Mouse (Mus musculus) c-Kit-positive CD71-positive TER-119-negative erythroid progenitor cells, embryonic 14.5 days (primary cell): Measurements from ENCODE around the gene Agap2.
"Not testable (repeated sequence)": the region's sequence is repeated elsewhere in the genome, so short reads cannot be mapped to it uniquely, and the experiment has no call there.

Experiments
- DNase-seq: peaks from one replicate; pipeline ENCODE4 v3.0.0-alpha.2; 2013; ENCODE audit warnings: low read depth

Agap2 gene

DNA sequence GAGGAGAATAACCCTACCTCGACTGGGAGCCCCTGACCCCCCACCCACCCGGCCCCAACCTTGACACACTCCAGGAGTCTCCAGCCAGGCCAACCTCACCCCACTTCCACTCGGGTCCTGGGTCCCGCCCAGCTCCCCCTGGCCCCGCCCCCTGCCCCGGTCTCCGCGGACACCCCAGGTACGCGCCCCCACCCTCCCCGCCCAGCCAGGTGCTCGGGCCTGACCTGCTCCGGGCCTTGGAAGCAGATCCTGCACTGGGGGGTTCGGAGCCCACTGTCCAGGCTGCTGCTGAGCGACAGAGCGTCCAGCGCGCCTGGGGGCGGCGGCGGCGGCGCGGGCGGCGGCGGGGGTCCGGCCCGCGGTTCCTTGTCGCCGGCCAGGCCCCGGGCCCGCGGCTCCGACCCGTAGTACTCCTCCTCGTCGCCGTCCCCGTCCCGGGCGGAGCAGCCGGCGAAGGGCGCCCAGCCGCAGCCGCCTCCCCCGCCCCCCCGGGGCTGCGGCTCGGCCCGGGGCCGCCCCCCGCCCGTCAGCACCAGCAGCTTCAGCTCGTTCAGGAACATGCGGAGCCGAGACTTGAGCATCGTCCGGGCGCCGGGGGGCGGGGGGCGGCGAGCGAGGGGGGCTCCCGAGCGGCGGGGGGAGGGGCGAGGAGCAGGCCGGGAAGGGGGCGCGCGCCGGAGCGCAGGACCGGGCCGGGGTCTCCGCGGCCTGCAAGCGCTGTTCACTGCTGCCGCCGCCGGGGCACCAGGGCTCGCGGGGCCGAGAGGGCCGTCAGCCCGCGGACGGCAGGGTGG, 15.7 kb upstream of the Agap2 start:
- no peak for DNase-seq

DNA sequence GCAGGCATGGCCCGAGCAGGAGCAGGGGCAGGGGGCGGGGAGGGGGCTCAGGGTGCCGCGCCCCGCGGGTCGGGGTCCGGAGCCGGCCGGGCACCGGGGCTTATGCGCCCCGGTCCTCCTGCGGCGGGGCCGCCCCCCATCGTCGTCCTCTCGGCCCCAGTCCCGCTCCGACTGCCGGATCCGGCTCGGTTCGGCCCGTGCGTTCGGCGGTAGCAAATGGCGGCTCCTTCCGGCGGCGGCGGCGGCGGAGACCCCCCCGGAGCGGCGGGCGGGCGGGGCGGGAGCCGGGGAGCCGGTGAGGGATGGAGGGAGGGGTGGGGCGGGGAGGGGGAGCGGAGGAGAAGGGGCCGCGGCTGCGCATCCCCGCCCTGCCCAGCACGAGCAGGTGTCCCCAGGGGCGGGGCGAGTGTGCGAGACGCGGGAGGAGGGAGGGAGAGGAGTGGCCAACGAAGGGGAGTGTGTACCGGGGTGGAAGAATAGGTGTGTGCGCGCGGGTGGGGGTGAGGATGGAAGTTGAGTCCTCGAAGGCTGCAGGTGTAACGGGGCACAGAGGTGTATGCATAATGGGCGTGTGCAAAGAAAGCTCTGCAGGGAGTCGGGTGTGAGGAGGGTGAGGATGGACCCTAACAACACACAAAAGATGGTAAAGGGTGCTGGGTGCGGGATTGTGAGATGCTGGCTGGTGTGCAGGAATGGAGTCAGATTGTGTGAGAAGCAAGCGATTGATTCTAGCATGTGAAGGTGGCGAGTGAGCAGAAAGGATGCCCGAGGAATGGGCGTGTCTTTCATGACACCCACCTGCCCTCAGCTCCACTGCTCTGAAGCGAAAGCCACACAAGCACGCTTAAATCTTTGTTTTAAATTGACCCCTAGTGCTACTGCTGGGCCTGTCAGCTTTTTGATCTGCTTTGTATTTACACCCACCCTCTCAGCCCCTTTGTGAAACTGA, 14.8 kb upstream of the Agap2 start, which contains the start of gene March9:
Gene March9, minus strand, starts transcription at position 217 of the 949 bp plus-strand sequence.
- no peak for DNase-seq

GRCm38 (mm10) chr10:127061085-127061484, 14.0 kb upstream of the Agap2 start:
- no peak for DNase-seq

GRCm38 (mm10) chr10:127061513-127061912, 13.6 kb upstream of the Agap2 start:
- no peak for DNase-seq

DNA sequence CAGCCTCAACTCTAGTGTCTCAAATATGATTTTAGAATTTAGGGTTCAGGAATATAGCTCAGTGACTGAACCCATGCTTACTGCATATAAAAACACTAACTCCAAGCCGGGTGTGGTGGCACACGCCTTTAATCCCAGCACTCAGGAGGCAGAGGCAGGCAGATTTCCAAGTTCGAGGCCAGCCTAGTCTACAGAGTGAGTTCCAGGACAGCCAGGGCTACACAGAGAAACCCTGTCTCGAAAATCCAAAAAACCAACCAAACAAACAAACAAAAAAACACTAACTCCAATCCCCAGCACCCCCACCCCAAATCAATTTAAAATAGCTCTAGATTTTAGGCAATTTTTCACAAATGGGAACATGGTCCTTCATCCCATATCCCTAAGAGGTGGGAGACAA, 13.0 kb upstream of the Agap2 start:
- not testable (repeated sequence) for DNase-seq

DNA sequence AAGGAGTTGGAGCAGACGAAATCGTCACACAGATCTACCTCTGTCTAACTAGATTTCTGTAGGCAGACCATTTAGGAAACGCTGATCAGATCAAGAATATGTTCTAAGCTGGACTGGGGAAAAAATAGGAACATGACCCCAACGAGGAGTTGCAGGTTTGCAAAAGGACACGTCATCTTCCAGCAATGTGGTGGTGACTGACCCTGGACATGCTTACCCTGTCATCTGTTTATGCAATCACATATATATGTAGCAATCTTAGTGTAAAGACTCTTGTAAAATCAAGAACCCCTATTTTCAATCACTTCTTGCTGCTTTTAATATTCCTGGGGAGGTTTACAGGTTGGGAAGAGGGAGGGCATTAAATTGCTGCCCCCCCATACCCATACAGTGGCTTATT, 12.6 kb upstream of the Agap2 start:
- DNase-seq: no peak

GRCm38 (mm10) chr10:127063239-127063872, 11.7 kb upstream of the Agap2 start, which contains the start of gene Cdk4:
TSS of gene Cdk4 (plus strand) at chr10:127063534.
- peak; percentile 94 for DNase-seq

DNA sequence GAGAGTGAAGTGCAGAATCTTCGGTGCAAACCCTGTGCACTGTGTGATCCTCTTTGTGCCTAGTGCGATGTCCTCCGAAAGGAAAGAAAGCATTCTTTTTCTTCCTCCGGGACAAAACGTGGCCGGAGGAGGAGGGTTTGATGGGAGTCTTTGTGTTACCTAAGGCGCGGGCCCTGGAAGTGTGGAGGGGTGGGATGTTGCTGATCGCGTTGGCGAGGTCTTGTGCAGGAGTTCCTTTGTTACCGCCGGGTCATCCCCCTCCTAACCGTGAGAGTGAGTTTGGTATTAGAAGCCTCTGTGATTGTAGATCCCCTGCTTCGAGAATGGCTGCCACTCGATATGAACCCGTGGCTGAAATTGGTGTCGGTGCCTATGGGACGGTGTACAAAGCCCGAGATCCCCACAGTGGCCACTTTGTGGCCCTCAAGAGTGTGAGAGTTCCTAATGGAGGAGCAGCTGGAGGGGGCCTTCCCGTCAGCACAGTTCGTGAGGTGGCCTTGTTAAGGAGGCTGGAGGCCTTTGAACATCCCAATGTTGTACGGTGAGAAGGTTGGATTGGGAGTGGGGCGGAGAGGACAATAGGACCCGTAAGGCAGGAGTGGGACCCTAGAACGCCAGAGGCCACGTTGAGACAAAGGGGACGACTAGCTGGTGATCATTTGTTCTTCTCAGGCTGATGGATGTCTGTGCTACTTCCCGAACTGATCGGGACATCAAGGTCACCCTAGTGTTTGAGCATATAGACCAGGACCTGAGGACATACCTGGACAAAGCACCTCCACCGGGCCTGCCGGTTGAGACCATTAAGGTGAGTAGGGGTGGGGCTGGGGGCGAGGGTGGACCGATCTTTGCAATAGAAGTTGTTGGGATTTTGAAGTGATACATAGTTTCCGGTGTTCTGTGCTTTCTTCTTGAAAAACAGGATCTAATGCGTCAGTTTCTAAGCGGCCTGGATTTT, 10.9 kb upstream of the Agap2 start:
- DNase-seq: no peak

DNA sequence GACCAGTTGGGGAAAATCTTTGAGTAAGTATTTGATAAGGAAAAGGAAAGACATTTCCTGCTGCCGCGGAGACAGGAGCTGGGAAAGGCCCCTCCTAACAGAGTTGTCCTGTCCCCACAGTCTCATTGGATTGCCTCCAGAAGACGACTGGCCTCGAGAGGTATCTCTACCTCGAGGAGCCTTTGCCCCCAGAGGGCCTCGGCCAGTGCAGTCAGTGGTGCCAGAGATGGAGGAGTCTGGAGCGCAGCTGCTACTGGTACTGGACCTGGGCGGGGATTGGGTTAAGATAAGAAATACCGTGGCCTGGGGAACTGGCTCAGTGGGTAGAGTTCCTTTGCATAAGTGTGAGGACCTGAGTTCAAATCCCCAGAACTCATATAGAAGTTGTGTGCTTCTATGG, 9.1 kb upstream of the Agap2 start:
- DNase-seq: no peak

- no peak for DNase-seq
Observed at GRCm38 (mm10) chr10:127066519-127067018, 8.5 kb upstream of the Agap2 start.

GRCm38 (mm10) chr10:127068360-127069038, 6.6 kb upstream of the Agap2 start:
- DNase-seq: no peak

- DNase-seq: no peak
Observed at GRCm38 (mm10) chr10:127069281-127070189, 5.5 kb upstream of the Agap2 start.

GRCm38 (mm10) chr10:127070190-127071121, 4.6 kb upstream of the Agap2 start, which contains the start of gene Tspan31:
TSS of gene Tspan31 (minus strand) at chr10:127070264.
- peak; percentile 95 for DNase-seq

GRCm38 (mm10) chr10:127071203-127071602, 3.9 kb upstream of the Agap2 start:
- DNase-seq: no peak

- not testable (repeated sequence) for DNase-seq
Observed at GRCm38 (mm10) chr10:127072270-127072669, 2.8 kb upstream of the Agap2 start.

DNA sequence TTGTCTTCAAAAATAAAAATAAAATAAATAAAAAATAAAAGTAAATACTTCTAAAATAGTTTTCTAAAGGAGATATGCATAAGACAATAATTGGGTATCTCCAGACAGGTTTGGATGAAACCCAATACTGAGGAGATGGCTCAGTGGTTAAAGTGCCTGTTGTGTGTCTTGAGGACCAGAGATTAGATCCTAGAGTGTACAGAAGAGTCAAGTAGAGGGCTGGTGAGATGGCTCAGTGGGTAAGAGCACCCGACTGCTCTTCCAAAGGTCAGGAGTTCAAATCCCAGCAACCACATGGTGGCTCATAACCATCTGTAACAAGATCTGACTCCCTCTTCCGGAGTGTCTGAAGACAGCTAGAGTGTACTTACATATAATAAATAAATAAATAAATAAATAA, 2.1 kb upstream of the Agap2 start:
- not testable (repeated sequence) for DNase-seq

- DNase-seq: no peak
Observed at GRCm38 (mm10) chr10:127073981-127074380, 1.1 kb upstream of the Agap2 start.

GRCm38 (mm10) chr10:127075651-127076050, 567 bp downstream of the Agap2 start:
- no peak for DNase-seq
